Mouse (Mus musculus) forebrain, embryonic 15.5 days (tissue): Measurements from ENCODE around the gene B4galt5. TPM values are rescaled to one million over a fixed set of nuclear protein-coding genes. Genes with fewer than 3 reads are reported as not detected.

Experiments used
- ATAC-seq: fragments of 200-750 bp; cut with Nextera tagmentation; replicated peaks from 2 replicates; pipeline ENCODE4 v1.8.0; 2017; ENCODE audit warnings: mild to moderate bottlenecking, moderate TSS enrichment, moderate library complexity
- H3K27ac ChIP-seq: fragments of 300-500 bp; sonication (generic); replicated peaks from 2 replicates; pipeline ENCODE4 v1.5.1; 2015; ENCODE audit warnings: mild to moderate bottlenecking, inconsistent platforms
- H3K27me3 ChIP-seq: fragments of 300-500 bp; sonication (generic); 2 replicates; pipeline ENCODE4 v1.6.1; 2015; ENCODE audit warnings: inconsistent platforms
- H3K36me3 ChIP-seq: fragments of 300-500 bp; sonication (generic); 2 replicates; pipeline ENCODE4 v1.6.1; 2015; ENCODE audit warnings: mild to moderate bottlenecking, inconsistent platforms
- H3K4me1 ChIP-seq: fragments of 300-500 bp; sonication (generic); 2 replicates; pipeline ENCODE4 v1.6.1; 2015; ENCODE audit warnings: inconsistent platforms
- H3K4me2 ChIP-seq: fragments of 300-500 bp; sonication (generic); replicated peaks from 2 replicates; pipeline ENCODE4 v1.6.1; 2015; ENCODE audit warnings: mild to moderate bottlenecking, inconsistent platforms
- H3K4me3 ChIP-seq: fragments of 300-500 bp; sonication (generic); 2 replicates; pipeline ENCODE4 v1.5.1; 2015; ENCODE audit warnings: mild to moderate bottlenecking, inconsistent platforms
- H3K9ac ChIP-seq: fragments of 300-500 bp; sonication (generic); replicated peaks from 2 replicates; pipeline ENCODE4 v1.6.1; 2015; ENCODE audit warnings: mild to moderate bottlenecking, inconsistent platforms
- H3K9me3 ChIP-seq: fragments of 300-500 bp; sonication (generic); 2 replicates; pipeline ENCODE4 v1.6.1; 2016; ENCODE audit warnings: inconsistent platforms
- WGBS: fragments of 180-500 bp; shearing (Covaris S2); methylation state at CpG from one replicate; pipeline ENCODE4 v1.1.7; 2015; ENCODE audit warnings: mixed read lengths; 5-methylcytosine and 5-hydroxymethylcytosine counted together
- polyA plus RNA-seq: library from polyadenylated mRNA; unstranded; fragments of >200 nt; fragmentation: Nextera tagmentation; extraction: Ambion mirVana; gene quantifications from 2 replicates; pipeline ENCODE4 v1.2.1, GENCODE M21; 2015

Gene B4galt5
- polyA plus RNA-seq, 1 experiment from 2014 or later = 15.2 TPM

- 0 out of 2 replicates have a peak, but pooled peaks cover 4% of the 10 kb centered on the region for H3K36me3 ChIP-seq
These were observed 42.1 kb downstream of the B4galt5 start for GRCm38 (mm10) chr2:167306626-167307541.

GRCm38 (mm10) chr2:167306273-167306594 lies 42.7 kb downstream of the B4galt5 start:
- Histone ChIP-seq H3K9me3 (no peaks in the 10 kb centered on the region), H3K4me1 (peaks cover 12% of the 10 kb centered on the region; the same call in 1 of the 2 replicates), H3K27ac (no peak overlapping the region), H3K4me3 (no peak overlapping the region), H3K27me3 (no peaks in the 10 kb centered on the region), H3K9ac (no peak overlapping the region), H3K4me2 (no peak overlapping the region), H3K36me3 (0 out of 2 replicates have a peak, but pooled peaks cover 7% of the 10 kb centered on the region)
- WGBS = 91% methylated on average over 4 of the region's 4 CpGs
- no peak for ATAC-seq

More at GRCm38 (mm10) chr2:167306626-167307541, 42.1 kb downstream of the B4galt5 start:
- Histone ChIP-seq H3K27me3 (no peaks in the 10 kb centered on the region), H3K4me3 (no peak overlapping the region), H3K9me3 (no peaks in the 10 kb centered on the region), H3K4me2 (no peak overlapping the region), H3K4me1 (peaks cover 12% of the 10 kb centered on the region; the same call in 1 of the 2 replicates), H3K9ac (no peak overlapping the region), H3K27ac (0 out of 2 replicates have a peak overlapping the region, but pooled peaks have one; percentile 11)
- 87% methylated on average over 15 of the region's 15 CpGs for WGBS
- ATAC-seq = no peak; the same call in 1 of the 2 replicates

- ATAC-seq = no peak
- Histone ChIP-seq H3K36me3 (0 out of 2 replicates have a peak, but pooled peaks cover 9% of the 10 kb centered on the region), H3K9me3 (no peaks in the 10 kb centered on the region), H3K4me3 (no peak overlapping the region), H3K4me2 (no peak overlapping the region), H3K27ac (no peak overlapping the region), H3K4me1 (peaks cover 12% of the 10 kb centered on the region; the same call in 1 of the 2 replicates), H3K27me3 (no peaks in the 10 kb centered on the region), H3K9ac (no peak overlapping the region)
- 92% methylated on average over 12 of the region's 13 CpGs for WGBS
These were observed 43.4 kb downstream of the B4galt5 start for GRCm38 (mm10) chr2:167305382-167306272.

- Histone ChIP-seq H3K27ac (no peak overlapping the region), H3K27me3 (no peaks in the 10 kb centered on the region), H3K4me1 (peaks cover 18% of the 10 kb centered on the region), H3K36me3 (0 out of 2 replicates have a peak, but pooled peaks cover 9% of the 10 kb centered on the region), H3K9ac (no peak overlapping the region), H3K4me2 (no peak overlapping the region), H3K4me3 (no peak overlapping the region), H3K9me3 (no peaks in the 10 kb centered on the region)
- 85% methylated on average over 16 of the region's 16 CpGs for WGBS
- no peak for ATAC-seq
These were observed 44.2 kb downstream of the B4galt5 start for GRCm38 (mm10) chr2:167304651-167305381.

- Histone ChIP-seq H3K27me3 (no peaks in the 10 kb centered on the region), H3K4me1 (peaks cover 20% of the 10 kb centered on the region), H3K9ac (no peak overlapping the region), H3K27ac (no peak overlapping the region), H3K4me2 (no peak overlapping the region), H3K9me3 (no peaks in the 10 kb centered on the region), H3K4me3 (no peak overlapping the region), H3K36me3 (0 out of 2 replicates have a peak, but pooled peaks cover 9% of the 10 kb centered on the region)
- no peak for ATAC-seq
- 94% methylated on average over 6 of the region's 6 CpGs for WGBS
These were observed 45.2 kb downstream of the B4galt5 start for GRCm38 (mm10) chr2:167303806-167304205.

- peaks cover 23% of the 10 kb centered on the region for H3K4me1 ChIP-seq
- H3K36me3 ChIP-seq = 0 out of 2 replicates have a peak, but pooled peaks cover 9% of the 10 kb centered on the region
- 89% methylated on average over 8 of the region's 8 CpGs for WGBS
- no peak overlapping the region for H3K9ac ChIP-seq
- ATAC-seq = no peak
- no peak overlapping the region for H3K4me3 ChIP-seq
- H3K27me3 ChIP-seq = no peaks in the 10 kb centered on the region
- no peak overlapping the region for H3K4me2 ChIP-seq
- no peak overlapping the region for H3K27ac ChIP-seq
- H3K9me3 ChIP-seq = no peaks in the 10 kb centered on the region
These were observed 45.8 kb downstream of the B4galt5 start for GRCm38 (mm10) chr2:167303196-167303595.

GRCm38 (mm10) chr2:167302641-167303040 lies 46.3 kb downstream of the B4galt5 start:
- no peaks in the 10 kb centered on the region for H3K9me3 ChIP-seq
- H3K36me3 ChIP-seq = 0 out of 2 replicates have a peak, but pooled peaks cover 9% of the 10 kb centered on the region
- peaks cover 19% of the 10 kb centered on the region for H3K4me1 ChIP-seq
- no peak overlapping the region for H3K27ac ChIP-seq
- no peak overlapping the region for H3K9ac ChIP-seq
- no peak for ATAC-seq
- H3K4me3 ChIP-seq = no peak overlapping the region
- no peak overlapping the region for H3K4me2 ChIP-seq
- no peaks in the 10 kb centered on the region for H3K27me3 ChIP-seq
- WGBS = 80% methylated on average over 1 of the region's 1 CpGs

- WGBS = 94% methylated on average over 12 of the region's 12 CpGs
- no peak overlapping the region for H3K9ac ChIP-seq
- no peak overlapping the region for H3K27ac ChIP-seq
- 0 out of 2 replicates have a peak, but pooled peaks cover 9% of the 10 kb centered on the region for H3K36me3 ChIP-seq
- H3K9me3 ChIP-seq = no peaks in the 10 kb centered on the region
- H3K4me2 ChIP-seq = no peak overlapping the region
- peaks cover 17% of the 10 kb centered on the region for H3K4me1 ChIP-seq
- no peak overlapping the region for H3K4me3 ChIP-seq
- no peaks in the 10 kb centered on the region for H3K27me3 ChIP-seq
- no peak for ATAC-seq
These were observed 47.0 kb downstream of the B4galt5 start for GRCm38 (mm10) chr2:167302031-167302430.

GRCm38 (mm10) chr2:167301601-167302000 lies 47.4 kb downstream of the B4galt5 start:
- H3K9me3 ChIP-seq = no peaks in the 10 kb centered on the region
- H3K4me2 ChIP-seq = no peak overlapping the region
- H3K4me3 ChIP-seq = no peak overlapping the region
- H3K27ac ChIP-seq = no peak overlapping the region
- 94% methylated on average over 7 of the region's 7 CpGs for WGBS
- H3K36me3 ChIP-seq = 0 out of 2 replicates have a peak, but pooled peaks cover 9% of the 10 kb centered on the region
- no peak for ATAC-seq
- no peak overlapping the region for H3K9ac ChIP-seq
- H3K4me1 ChIP-seq = peaks cover 17% of the 10 kb centered on the region
- H3K27me3 ChIP-seq = no peaks in the 10 kb centered on the region

GRCm38 (mm10) chr2:167300943-167301497 lies 48.0 kb downstream of the B4galt5 start:
- Histone ChIP-seq H3K4me3 (no peak overlapping the region), H3K27ac (no peak overlapping the region), H3K36me3 (0 out of 2 replicates have a peak, but pooled peaks cover 8% of the 10 kb centered on the region), H3K4me2 (no peak overlapping the region), H3K27me3 (no peaks in the 10 kb centered on the region), H3K9me3 (no peaks in the 10 kb centered on the region), H3K4me1 (peaks cover 17% of the 10 kb centered on the region), H3K9ac (no peak overlapping the region)
- no peak for ATAC-seq
- WGBS = 92% methylated on average over 21 of the region's 21 CpGs
